Mouse (Mus musculus) spleen, adult 2 months (tissue): ENCODE data around the gene Mtch1.

Experiments
- CTCF ChIP-seq: fragments of 200-500 bp; IDR thresholded peaks from 2 replicates; pipeline ENCODE4 v1.5.1; 2011; ENCODE audit warnings: mild to moderate bottlenecking, inconsistent platforms; ENCODE audit not compliant: insufficient read depth, insufficient read length, insufficient replicate concordance; ENCODE audit errors: extremely low read depth
- POLR2A ChIP-seq: fragments of 200-500 bp; IDR thresholded peaks from 2 replicates; pipeline ENCODE4 v1.6.1; 2011; ENCODE audit warnings: low read depth, low read length, inconsistent platforms

DNA sequence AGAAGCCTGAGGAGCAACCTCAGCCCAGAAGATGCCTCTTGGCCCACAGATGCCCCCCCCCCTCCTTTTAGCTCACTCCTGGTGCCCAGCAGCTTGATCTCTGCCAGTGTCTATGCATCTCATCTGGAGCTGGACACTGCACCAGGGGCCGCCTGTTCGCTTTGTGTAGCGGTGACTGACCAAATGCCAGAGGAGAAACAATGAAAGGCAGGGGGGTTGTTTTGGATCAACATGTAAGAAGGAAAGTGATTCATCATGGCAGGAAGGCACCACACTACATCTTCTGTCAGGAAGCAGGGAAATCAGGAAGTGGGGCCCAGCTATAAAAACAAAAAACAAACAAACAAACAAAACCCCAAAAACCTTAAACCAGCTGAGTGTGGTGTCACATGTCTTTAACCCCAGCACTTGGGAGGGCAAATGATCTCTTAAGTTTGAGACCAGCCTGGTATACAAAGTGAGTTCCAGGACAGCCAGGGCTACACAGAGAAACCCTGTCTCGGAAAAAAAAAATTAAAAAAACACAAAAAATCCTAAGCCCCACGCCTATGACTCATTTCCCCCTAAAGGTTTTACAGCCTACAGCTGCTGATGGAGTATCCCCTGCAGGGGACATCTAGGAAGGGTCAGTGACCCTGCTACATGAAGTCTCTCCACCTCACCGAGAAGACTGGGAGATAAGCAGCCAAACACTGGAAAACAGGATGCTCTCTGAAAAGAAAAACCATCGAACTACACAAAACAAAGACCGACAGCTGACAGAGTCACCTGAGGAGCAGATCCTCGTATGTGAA lies 31.9 kb downstream of the Mtch1 start:
- TF ChIP-seq CTCF (no peak), POLR2A (no peak)
